Mouse (Mus musculus): ENCODE measurements around the gene Rps6kb1. TPM values are rescaled to one million over a fixed set of nuclear protein-coding genes. Genes with fewer than 3 reads are reported as not detected.
A peak's percentile ranks its signal among the peaks of the same experiment; 100 is the strongest.

Rps6kb1 gene
- polyA plus RNA-seq, 1 experiment from 2014 or later, result 61.1 TPM

DNA sequence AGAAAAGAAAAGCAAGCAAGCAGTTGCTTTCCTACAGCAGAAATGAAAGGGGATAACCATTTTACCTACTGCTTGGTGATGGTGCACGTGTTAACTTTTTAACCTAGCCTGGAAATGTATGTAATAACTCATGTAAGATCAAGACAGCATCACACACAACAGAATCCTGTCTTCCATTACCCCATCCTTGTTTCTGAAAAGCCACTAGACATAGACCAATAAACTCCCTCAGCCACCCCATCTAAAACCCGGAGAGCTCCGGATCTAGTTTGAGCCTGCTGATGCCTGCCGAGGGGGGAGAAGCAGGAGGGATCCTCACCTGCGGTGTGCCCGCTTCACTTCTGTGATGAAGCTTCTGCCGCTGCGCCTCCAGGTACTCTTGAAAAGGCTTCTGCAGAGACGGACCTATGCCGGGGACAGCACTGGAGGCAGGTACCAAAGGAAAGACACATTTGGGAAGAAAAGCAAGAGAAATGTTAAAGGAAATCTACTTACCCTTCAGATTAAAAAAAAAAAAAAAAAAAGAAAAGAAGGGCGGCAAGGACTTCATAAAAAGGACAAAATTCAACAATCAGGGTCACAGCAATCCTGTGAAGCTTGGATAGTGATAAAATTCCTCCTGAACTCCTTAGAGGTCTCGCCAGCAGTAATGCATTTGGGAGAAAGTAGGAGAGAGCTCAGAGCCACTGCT is 41.7 kb upstream of the Rps6kb1 start:
- H3K27me3 ChIP-seq, result no peaks in the 10 kb centered on the region
- no peaks in the 10 kb centered on the region for H3K9me3 ChIP-seq
- ATAC-seq (ENCODE audit: borderline replicate concordance, extremely low read depth, low FRiP score, low TSS enrichment), result no peak
- peaks cover 36% of the 10 kb centered on the region for H3K4me1 ChIP-seq
- peak overlapping the region; percentile 62 for H3K9ac ChIP-seq
- peak overlapping the region; percentile 49 for H3K4me3 ChIP-seq
- H3K36me3 ChIP-seq, result no peaks in the 10 kb centered on the region; the same call in 1 of the 2 replicates
- 10% methylated on average over 12 of the region's 12 CpGs for WGBS
- peak overlapping the region; percentile 62 for H3K4me2 ChIP-seq
- H3K27ac ChIP-seq, result peak overlapping the region; percentile 93

- Histone ChIP-seq H3K27me3 (no peaks in the 10 kb centered on the region), H3K9ac (peak overlapping the region; percentile 62), H3K27ac (peak overlapping the region; percentile 37), H3K4me3 (peak overlapping the region; percentile 49), H3K9me3 (no peaks in the 10 kb centered on the region), H3K4me2 (peak overlapping the region; percentile 62), H3K4me1 (peaks cover 39% of the 10 kb centered on the region), H3K36me3 (no peaks in the 10 kb centered on the region; the same call in 1 of the 2 replicates)
- no peak for ATAC-seq (ENCODE audit: borderline replicate concordance, extremely low read depth, low FRiP score, low TSS enrichment)
- 19% methylated on average over 3 of the region's 3 CpGs for WGBS
Observed at GRCm38 (mm10) chr11:86585598-86585984, 41.0 kb upstream of the Rps6kb1 start.

GRCm38 (mm10) chr11:86584898-86585597 is 40.4 kb upstream of the Rps6kb1 start:
- Histone ChIP-seq H3K4me2 (peak overlapping the region; percentile 62), H3K4me1 (peaks cover 44% of the 10 kb centered on the region), H3K27ac (peak overlapping the region; percentile 37), H3K36me3 (no peaks in the 10 kb centered on the region; the same call in 1 of the 2 replicates), H3K9ac (peak overlapping the region; percentile 62), H3K4me3 (peak overlapping the region; percentile 49), H3K27me3 (no peaks in the 10 kb centered on the region), H3K9me3 (no peaks in the 10 kb centered on the region)
- ATAC-seq (ENCODE audit: borderline replicate concordance, extremely low read depth, low FRiP score, low TSS enrichment), result no peak
- WGBS, result 44% methylated on average over 7 of the region's 7 CpGs

GRCm38 (mm10) chr11:86583990-86584897 is 39.6 kb upstream of the Rps6kb1 start:
- Histone ChIP-seq H3K4me3 (no peak overlapping the region), H3K4me1 (peaks cover 52% of the 10 kb centered on the region), H3K27me3 (no peaks in the 10 kb centered on the region), H3K9ac (no peak overlapping the region), H3K9me3 (no peaks in the 10 kb centered on the region), H3K4me2 (peak overlapping the region; percentile 62), H3K27ac (no peak overlapping the region), H3K36me3 (no peaks in the 10 kb centered on the region; the same call in 1 of the 2 replicates)
- no peak for ATAC-seq (ENCODE audit: borderline replicate concordance, extremely low read depth, low FRiP score, low TSS enrichment)
- WGBS, result 72% methylated on average over 14 of the region's 14 CpGs

DNA sequence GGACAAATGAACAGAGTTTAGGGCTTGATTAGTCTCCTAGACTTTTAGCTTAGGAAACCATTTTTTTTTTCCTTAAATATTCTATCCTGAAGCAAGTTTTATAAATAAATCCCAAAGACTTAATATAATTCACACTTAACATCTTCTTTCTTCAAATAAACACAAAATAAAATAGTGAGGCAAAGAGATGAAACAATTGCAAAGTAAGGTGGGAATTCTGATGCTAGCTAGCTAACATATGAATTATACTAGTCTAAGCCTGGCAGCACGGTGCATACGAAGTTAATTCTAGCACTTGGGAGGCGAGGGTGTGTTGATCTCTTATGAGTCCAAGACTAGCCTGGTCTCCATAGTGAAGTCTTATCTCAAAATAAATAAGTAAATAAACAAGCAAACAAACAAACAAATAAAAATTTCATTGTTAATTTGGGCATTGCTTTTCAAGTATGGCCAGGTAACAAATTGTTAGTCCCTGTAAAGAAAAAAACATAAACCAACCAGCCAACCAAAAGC is 38.8 kb upstream of the Rps6kb1 start:
- Histone ChIP-seq H3K9me3 (no peaks in the 10 kb centered on the region), H3K9ac (no peak overlapping the region), H3K4me2 (no peak overlapping the region), H3K4me3 (no peak overlapping the region), H3K4me1 (peaks cover 61% of the 10 kb centered on the region), H3K27me3 (no peaks in the 10 kb centered on the region), H3K27ac (no peak overlapping the region), H3K36me3 (no peaks in the 10 kb centered on the region; the same call in 1 of the 2 replicates)
- no peak for ATAC-seq (ENCODE audit: borderline replicate concordance, extremely low read depth, low FRiP score, low TSS enrichment)
- 89% methylated on average over 3 of the region's 3 CpGs for WGBS

DNA sequence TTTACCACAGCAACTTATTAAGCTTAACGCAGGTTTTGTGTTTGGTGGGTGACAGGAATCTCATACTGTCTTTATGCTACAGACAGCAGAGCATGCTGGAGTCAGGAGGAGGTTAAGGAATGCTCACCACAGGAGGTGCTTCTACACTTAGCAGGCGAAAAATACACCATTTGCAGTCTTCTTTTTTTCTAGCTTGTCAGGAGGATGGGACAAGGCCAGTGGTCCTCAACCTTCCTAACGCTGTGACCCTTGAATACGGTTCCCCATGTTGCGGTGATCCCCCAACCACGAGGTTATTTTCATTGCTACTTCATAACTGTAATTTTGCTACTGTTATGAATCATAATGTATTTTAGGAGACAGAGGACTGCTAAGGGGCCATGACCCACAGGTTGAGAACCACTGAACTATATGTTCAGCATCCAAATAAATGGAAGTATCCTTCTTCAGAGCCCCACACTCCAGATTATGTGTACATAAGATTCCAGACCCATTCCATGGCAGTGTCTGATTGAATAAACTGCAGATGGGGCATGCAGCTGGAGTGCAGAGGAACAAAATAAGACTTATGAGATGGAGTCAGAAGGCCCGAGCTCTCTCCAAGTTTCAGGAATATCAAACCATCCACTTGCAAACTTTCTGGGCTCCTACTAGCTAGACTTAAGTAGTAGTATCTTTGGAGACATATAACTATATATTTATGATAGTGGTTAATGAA is 38.1 kb upstream of the Rps6kb1 start:
- Histone ChIP-seq H3K27me3 (no peaks in the 10 kb centered on the region), H3K9me3 (no peaks in the 10 kb centered on the region), H3K27ac (no peak overlapping the region), H3K9ac (no peak overlapping the region), H3K4me3 (no peak overlapping the region), H3K4me2 (no peak overlapping the region), H3K4me1 (peaks cover 62% of the 10 kb centered on the region), H3K36me3 (no peaks in the 10 kb centered on the region; the same call in 1 of the 2 replicates)
- 90% methylated on average over 7 of the region's 7 CpGs for WGBS
- ATAC-seq (ENCODE audit: borderline replicate concordance, extremely low read depth, low FRiP score, low TSS enrichment), result no peak

GRCm38 (mm10) chr11:86581943-86582542 is 37.4 kb upstream of the Rps6kb1 start:
- Histone ChIP-seq H3K27ac (peak overlapping the region; percentile 82), H3K4me1 (peaks cover 64% of the 10 kb centered on the region), H3K27me3 (no peaks in the 10 kb centered on the region), H3K4me3 (no peak overlapping the region), H3K9me3 (no peaks in the 10 kb centered on the region), H3K36me3 (no peaks in the 10 kb centered on the region; the same call in 1 of the 2 replicates), H3K4me2 (peak overlapping the region; percentile 46), H3K9ac (no peak overlapping the region)
- no peak for ATAC-seq (ENCODE audit: borderline replicate concordance, extremely low read depth, low FRiP score, low TSS enrichment)
- 77% methylated on average over 12 of the region's 12 CpGs for WGBS

- H3K4me1 ChIP-seq, result peaks cover 59% of the 10 kb centered on the region
- ATAC-seq (ENCODE audit: borderline replicate concordance, extremely low read depth, low FRiP score, low TSS enrichment), result peak; percentile 52; the same call in 1 of the 2 replicates
- H3K27me3 ChIP-seq, result no peaks in the 10 kb centered on the region
- H3K9me3 ChIP-seq, result no peaks in the 10 kb centered on the region
- 18% methylated on average over 11 of the region's 11 CpGs for WGBS
- H3K4me3 ChIP-seq, result peak overlapping the region; percentile 15
- peak overlapping the region; percentile 10; the same call in 1 of the 2 replicates for H3K9ac ChIP-seq
- peak overlapping the region; percentile 46 for H3K4me2 ChIP-seq
- H3K36me3 ChIP-seq, result no peaks in the 10 kb centered on the region; the same call in 1 of the 2 replicates
- peak overlapping the region; percentile 82 for H3K27ac ChIP-seq
Observed at GRCm38 (mm10) chr11:86581250-86581753, 36.7 kb upstream of the Rps6kb1 start.

DNA sequence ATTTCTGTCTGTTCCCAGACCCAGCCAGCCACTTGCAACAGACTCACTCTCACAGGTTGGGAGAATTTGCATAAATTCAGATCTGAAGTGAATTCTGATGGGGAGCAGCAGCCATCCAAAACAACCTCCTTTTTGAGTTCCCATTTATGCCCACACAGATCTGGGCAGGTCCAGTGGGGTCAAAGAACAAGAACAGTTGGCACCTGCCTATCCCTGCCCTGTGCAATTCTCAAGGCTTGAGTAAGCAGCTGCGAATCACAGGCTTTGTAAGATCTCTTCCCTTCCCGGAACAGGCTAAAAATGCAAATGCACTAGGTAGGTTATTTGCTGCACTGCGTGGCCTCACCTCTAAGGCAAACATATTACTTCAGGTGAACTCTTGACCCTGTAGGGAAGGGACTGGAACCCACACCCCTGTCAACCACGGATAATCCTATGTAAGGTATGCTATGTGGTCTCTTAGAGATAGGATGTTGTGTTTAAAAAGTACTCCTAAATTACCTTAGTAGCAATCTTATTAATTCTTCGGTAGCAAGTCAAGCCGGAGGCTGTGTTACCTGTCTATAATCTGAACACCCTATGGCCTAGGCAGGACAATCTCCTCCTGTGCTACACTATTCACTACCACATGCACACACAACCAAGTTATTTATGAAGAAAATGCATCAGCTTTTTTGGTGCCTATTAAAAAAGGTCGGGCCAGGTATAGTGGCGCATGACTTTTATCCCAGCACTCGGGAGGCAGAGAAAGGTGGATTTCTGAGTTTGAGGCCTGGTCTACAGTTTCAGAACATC is 35.9 kb upstream of the Rps6kb1 start:
- Histone ChIP-seq H3K9me3 (no peaks in the 10 kb centered on the region), H3K4me3 (no peak overlapping the region), H3K27me3 (no peaks in the 10 kb centered on the region), H3K27ac (peak overlapping the region; percentile 82), H3K4me2 (peak overlapping the region; percentile 46; the same call in 1 of the 2 replicates), H3K4me1 (peaks cover 61% of the 10 kb centered on the region), H3K9ac (no peak overlapping the region), H3K36me3 (no peaks in the 10 kb centered on the region; the same call in 1 of the 2 replicates)
- 72% methylated on average over 9 of the region's 9 CpGs for WGBS
- no peak for ATAC-seq (ENCODE audit: borderline replicate concordance, extremely low read depth, low FRiP score, low TSS enrichment)

Data from lung, embryonic 15.5 days (tissue).